Mouse (Mus musculus) gastrocnemius, postnatal 25 days (tissue): ENCODE measurements around the gene Kti12. TPM values are rescaled to one million over a fixed set of nuclear protein-coding genes. Genes with fewer than 3 reads are reported as not detected.

Source experiments
- DNase-seq: peaks from one replicate; pipeline ENCODE4 v3.0.0; 2022
- total RNA-seq, 2 experiments: library from RNA; stranded (reverse); gene quantifications; 1 replicate in 1 of 2; 2 replicates in 1 of 2; pipeline ENCODE4 v1.2.3; 2021

The Kti12 gene
- total RNA-seq, 2 experiments from 2014 or later = 19.7 to 20.7 TPM

GRCm38 (mm10) chr4:108869730-108870374 is 22.3 kb downstream of the Kti12 start:
- DNase-seq = peak; percentile 45

DNA sequence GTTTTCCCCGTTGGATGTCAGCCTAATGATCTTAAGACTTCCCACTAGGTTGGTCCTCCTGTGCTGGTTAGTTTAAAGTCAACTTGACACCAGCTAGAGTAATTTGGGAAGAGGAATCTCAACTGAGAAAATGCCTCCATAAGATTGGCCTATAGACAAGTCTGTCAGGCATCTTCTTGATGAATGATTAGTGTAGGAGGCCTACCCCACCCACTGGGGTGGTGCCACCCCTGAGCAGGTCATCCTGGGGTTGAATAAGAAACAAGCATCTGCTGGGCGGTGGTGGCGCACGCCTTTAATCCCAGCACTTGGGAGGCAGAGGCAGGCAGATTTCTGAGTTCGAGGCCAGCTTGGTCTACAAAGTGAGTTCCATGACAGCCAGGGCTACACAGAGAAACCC is 26.2 kb downstream of the Kti12 start:
- DNase-seq = no peak

- no peak for DNase-seq
Measured at GRCm38 (mm10) chr4:108877901-108878300, 30.3 kb downstream of the Kti12 start.

GRCm38 (mm10) chr4:108878963-108879822 is 31.6 kb downstream of the Kti12 start, which contains the start of gene Rab3b:
TSS of gene Rab3b (plus strand) at chr4:108879063.
- peak; percentile 18 for DNase-seq

GRCm38 (mm10) chr4:108883815-108884214 is 36.2 kb downstream of the Kti12 start:
- no peak for DNase-seq

- no peak for DNase-seq
Measured at GRCm38 (mm10) chr4:108887456-108887855, 39.9 kb downstream of the Kti12 start.

- DNase-seq = no peak
Measured at GRCm38 (mm10) chr4:108890876-108891275, 43.3 kb downstream of the Kti12 start.

Other genes with a start within 250 kb of the Kti12 start
- gene Cc2d1b, start 227.8 kb upstream of the Kti12 start, total RNA-seq = 10 to 100 TPM; 14.8 to 18.8 TPM
- gene 3110021N24Rik, start 128.1 kb upstream of the Kti12 start, total RNA-seq = 1 to 10 TPM in 1 of 2 experiments, under 1 TPM in 1; 0.59 to 1.2 TPM
- 10 to 100 TPM; 35.0 to 43.7 TPM for gene Zfyve9, start 67.0 kb upstream of the Kti12 start, total RNA-seq
- 10 to 100 TPM; 39.4 to 44.8 TPM for gene Btf3l4, start 14.2 kb upstream of the Kti12 start, total RNA-seq
- 10 to 100 TPM; 12.0 to 15.1 TPM for gene Txndc12, start 13.2 kb upstream of the Kti12 start, total RNA-seq
- not detected for gene A730015C16Rik, start 834 bp downstream of the Kti12 start, total RNA-seq
- gene Rab3b, start 31.3 kb downstream of the Kti12 start, total RNA-seq = not detected
- gene Nrd1, start 152.9 kb downstream of the Kti12 start, total RNA-seq = 100 to 1,000 TPM in 1 of 2 experiments, 10 to 100 TPM in 1; 94.5 to 106 TPM